Mouse (Mus musculus): Measurements from ENCODE around the gene Csn1s2a.
A peak's percentile ranks its signal among the peaks of the same experiment; 100 is the strongest.

Gene Csn1s2a

DNA sequence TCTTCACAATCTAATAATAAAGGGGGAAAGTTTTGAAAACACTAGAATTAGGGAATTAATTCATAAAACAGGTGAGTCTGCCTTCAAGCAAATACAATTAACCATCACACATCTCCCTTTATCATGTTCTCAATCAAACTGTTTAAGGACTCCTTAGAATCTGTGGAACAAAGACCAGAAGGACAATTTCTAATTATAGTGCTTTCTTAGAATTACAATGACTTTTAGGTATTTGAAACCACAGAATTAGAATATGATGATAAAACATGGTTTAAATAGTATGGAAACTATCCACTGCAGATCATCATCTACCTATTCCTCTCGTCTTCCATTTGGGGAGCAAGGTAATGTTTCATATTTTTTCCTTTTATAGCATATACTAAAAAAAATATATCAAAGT lies at the start of gene Csn1s2a:
Csn1s2a (plus strand) TSS at position 301 of the 400 bp plus-strand sequence.
- DNase-seq (ENCODE audit: low read depth, low spot score), result no peak

DNA sequence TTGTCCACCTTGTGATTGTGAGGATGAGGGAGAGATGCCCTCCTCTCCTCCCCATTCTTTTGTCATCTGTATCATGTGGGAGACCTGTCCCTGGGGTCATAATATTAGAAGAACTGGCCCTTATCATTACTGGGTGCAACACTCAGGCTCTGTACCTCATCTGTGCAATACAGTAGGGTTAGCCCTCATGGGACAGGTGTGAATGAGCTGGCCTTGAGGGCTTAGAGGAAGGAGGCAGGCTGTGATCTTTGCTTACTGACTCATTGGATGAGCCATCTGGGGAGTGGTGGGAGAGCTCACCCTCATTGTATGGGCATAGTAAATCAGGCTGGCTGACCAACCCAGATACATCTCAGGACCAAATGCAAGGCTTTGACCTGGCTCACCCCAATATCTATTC lies 39.5 kb upstream of the Csn1s2a start:
- DNase-seq (ENCODE audit: low read depth, low spot score), result no peak

DNA sequence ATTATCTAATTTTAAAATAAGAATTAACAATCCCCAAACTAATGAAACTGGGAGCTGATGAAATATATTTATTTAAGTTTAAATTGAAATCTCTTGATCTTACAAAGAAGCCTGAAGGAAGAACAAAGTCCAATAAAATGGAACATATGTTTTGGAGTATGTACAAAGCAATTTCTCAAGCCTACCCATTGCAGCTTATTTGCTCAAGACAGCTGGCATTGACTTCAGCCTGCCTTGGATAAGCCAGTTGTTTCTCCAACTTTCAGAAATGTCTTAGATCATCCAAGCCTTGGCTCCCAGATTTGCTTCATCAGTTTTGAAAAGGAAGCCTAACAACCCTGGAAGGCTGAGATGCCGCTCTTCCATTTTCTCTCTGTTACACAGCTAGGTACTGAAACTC lies 20.9 kb upstream of the Csn1s2a start:
- DNase-seq (ENCODE audit: low read depth, low spot score), result no peak

DNA sequence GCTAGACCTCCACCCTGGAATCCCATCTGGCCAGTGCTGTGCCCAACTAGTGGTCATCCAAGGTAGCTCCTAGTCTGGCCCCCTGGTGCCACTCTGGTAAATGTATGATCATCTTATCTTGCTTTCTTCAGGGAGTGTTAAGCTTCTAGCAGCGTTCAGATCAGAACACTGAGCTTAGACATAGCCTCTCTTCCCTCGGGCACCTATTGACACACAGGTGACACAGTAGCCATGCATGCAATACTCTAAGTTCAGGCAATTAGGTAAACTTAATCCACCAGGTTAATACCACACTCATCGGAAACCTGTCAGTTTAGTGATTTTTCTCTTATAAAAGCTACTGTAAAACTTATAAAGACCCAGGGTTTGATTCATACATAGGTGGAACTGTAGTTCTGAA lies 9.8 kb upstream of the Csn1s2a start:
- no peak for DNase-seq (ENCODE audit: low read depth, low spot score)

DNA sequence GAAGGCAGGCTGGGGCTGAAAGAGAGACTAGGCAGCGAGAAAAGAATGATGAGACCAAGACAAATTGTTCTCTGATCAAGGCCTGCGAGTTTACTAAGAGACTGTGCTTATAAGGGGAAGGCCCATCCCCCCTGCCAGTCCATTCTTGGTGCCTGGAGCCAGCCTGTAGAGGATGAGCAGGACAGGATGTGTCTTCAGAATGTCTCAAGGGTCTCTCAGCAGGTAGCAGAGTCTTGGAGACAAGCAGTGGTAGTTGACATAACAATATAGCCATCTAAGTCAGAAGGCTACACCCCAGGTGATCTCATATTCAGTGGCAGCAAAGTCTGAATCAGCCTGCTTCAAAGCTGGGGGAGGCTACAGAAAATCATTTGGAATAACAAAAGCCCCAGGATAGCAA lies 2.2 kb upstream of the Csn1s2a start:
- DNase-seq (ENCODE audit: low read depth, low spot score), result peak; percentile 40

DNA sequence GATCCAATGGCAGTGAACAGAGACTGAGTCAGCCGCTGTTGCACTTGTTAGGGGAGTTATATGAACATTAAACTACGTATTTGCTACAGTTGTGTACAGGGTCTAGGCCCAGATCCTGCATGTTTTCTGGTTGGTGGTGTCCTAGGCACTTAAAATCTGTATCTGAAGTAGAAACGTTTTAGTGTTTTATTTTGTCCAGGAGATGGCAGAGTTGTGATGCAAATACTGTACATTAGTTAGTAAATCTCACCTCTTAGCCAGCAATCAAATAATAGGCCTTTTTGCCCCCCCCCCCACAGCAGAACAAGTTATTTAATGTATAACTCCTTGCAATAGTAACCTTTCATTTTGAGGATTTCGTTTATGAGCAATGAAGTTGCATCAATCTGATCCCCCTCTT lies 8.4 kb downstream of the Csn1s2a start:
- no peak for DNase-seq (ENCODE audit: low read depth, low spot score)

DNA sequence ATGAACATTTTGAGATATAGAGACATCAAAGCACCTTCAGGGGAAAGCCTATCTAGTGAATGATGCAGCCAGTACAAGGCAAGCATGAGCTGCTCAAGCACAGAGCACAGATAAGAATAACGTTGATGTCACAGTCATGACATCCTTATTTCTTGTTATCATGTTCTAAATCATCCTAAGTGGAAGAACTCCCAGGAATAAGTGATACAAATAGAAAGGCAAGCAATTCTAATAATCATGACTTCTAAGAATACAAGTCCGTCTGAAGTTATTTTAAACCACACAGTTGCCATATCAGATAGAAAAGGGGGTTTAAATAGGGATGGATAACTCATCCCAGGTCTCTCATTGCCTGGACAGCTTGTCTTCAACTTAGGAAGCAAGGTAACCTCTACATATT lies 33.4 kb downstream of the Csn1s2a start, which contains the start of gene Csn1s2b:
Csn1s2b (plus strand) TSS at position 301 of the 400 bp plus-strand sequence.
- no peak for DNase-seq (ENCODE audit: low read depth, low spot score)

DNA sequence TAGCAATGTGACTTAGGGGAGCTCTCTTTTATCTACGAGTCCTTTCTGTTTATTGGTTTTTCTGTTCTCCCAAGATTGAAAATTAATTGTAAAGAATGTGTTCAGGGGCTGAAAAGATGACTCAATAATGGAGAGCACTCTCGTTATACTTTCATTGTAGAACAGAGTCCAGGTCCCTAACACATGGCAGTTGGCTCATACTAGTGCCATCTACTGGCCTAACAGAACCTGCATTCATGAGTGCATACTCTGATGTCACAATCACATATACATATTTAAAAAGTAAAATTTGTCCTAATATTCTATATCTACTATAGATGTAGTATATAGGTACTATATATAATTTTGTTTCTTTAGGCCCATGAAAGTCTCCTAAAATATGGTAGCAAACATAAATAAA lies 34.9 kb downstream of the Csn1s2a start:
- no peak for DNase-seq (ENCODE audit: low read depth, low spot score)

DNA sequence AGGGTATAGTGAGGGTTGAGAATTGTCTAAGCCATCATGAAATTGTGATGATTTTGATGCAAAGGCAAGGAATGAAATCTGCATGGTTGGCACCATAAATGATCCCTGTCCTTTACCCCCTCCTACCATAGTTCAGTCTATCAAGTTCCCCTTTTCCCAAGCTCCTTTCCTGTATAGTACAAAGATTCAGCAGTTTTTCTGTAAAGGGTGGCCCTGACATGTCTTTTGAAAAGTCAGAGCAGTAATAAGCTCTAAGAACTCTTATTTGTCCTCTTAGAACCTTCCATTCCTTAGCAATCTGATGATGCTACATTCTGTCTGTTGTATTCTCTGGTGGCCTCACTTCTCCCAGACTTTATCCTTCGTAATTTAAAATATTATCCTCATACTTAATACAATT lies 51.0 kb downstream of the Csn1s2a start, which contains the start of gene Prr27:
Prr27 (plus strand) TSS at position 301 of the 400 bp plus-strand sequence.
- no peak for DNase-seq (ENCODE audit: low read depth, low spot score)

All from WW6 (cell line).